Mouse (Mus musculus): ENCODE data around the gene Cgn.
A peak's percentile ranks its signal among the peaks of the same experiment; 100 is the strongest.

Gene Cgn

GRCm38 (mm10) chr3:94786367-94786835 is at the start of gene Cgn:
Gene Cgn, minus strand, starts transcription at chr3:94786492.
- DNase-seq: peak; percentile 95

GRCm38 (mm10) chr3:94835396-94835795 is 49.1 kb upstream of the Cgn start:
- DNase-seq: no peak

DNA sequence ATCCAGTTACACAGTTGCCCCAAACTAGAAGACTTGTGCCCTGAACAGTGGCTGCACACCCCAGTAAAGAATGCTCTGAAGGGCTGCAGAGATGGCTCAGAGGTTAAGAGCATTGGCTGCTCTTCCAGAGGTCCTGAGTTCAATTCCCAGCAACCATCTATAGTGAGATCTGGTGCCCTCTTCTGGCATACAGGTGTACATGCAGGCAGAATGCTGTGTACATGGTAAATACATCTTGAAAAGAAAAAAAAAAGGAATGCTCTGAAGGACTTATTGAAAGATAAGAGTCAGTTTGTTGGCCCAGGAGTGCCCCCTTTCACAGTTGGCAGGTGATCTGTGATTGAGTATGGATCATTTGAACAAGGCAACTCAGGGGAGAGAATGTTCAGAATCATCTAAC is 47.1 kb upstream of the Cgn start:
- no peak for DNase-seq

GRCm38 (mm10) chr3:94832701-94833100 is 46.4 kb upstream of the Cgn start:
- DNase-seq: no peak

DNA sequence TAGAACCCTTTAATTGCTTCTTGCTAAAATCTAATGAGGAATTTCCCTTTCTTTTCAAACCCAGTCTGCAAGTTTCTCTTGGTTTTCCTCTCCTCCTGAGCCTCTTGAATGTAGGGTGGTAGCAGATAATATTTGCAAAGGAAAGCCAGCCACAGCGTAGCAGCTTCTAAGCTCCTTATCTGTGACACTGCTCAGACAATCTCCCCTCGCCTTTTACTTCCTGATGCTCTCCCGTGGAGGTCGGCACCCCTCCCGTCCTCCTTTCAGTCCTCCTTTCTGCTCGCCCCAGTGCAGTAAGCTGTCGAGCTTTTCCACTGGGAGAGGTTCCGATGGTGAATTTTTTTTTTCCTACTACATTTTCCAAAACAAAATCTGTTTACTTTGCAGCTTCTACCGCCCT is 45.8 kb upstream of the Cgn start:
- no peak for DNase-seq

DNA sequence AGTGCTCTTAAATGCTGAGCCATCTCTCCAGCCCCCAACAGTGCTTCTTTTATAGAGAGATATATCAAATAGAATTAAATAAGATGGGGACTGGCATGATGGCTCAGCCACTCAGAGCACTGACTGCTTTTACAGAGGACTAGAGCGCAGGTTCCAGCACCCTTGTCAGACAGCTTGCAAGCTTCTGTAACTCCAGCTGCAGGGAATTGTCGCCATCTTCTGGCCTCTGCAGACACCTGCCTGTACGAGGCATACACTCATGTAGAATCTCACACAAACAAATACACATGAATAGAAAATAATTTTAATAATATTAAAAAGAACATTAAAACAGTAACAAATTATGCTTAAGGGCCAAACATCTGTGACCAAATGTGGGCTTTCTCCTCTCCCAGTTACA is 37.8 kb upstream of the Cgn start:
- DNase-seq: no peak

DNA sequence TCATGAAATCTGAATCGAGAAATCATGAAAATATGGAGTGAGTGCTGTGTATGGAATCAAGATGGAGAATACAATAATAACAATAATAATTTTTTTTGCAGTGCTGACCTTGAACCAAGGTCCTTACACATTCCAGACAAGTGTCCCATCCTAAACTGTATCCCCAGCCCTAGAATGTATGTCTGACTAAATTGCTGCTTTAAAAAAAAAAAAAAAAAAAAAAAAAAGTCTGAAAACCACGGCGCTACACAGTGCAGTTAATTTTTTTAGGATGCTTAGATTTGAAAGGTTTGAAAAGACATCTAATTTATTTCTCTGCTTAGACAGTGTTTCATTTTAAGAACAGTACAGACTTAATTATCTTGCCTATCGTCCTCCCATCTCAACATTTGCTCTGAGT is 35.8 kb upstream of the Cgn start:
- DNase-seq: no peak

DNA sequence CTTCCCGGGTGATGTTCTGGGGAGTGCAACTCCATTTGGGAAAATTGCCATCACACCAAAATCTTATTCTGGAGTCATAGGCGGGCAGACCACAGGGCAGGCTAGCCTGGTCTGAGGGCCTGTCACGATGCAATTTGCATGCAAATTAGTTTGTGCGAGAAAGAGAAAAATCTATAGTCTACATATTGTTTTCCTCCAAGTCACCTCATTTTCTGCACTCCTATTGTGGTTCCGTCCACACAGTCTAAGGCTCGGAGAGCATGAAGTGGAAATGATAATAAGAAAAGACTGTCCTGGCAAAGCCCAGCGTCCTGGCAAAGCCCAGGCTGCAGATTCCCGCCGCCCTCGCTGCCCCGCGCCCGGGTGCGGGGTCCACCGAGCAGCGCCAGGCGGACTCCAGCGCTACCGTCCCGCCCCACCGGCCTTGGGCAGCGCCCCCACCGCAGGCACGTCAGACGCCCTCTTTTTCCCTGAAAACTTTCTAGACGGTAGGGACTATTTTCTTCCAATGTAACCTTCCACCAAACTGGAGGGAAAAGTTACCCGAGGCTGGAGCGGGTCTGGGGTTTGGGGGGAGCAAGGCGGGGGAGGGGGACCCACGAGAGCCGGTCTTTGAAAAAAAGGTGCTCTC is 34.8 kb upstream of the Cgn start:
- DNase-seq: peak; percentile 49

- DNase-seq: no peak
Observed at GRCm38 (mm10) chr3:94819452-94820425, 33.4 kb upstream of the Cgn start.

- DNase-seq: no peak
Observed at GRCm38 (mm10) chr3:94817731-94818130, 31.4 kb upstream of the Cgn start.

DNA sequence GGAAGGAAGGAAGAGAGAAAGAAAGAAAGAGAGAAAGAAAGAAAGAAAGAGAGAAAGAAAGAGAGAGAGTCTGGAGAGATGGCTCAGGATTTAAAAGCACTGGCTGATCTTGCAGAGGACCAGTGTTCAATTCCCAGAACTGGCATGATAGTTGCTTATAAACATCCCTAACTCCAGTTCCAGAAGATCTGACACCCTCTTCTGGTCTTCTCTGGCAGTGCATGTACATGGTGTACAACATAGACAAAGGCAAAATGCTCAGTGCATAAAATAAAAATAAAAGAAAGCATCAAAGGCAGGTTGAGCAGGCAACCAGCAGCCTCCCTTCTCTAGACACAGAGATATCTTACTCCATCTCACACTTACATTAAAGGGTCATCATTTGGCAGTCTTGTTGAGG is 29.3 kb upstream of the Cgn start:
- DNase-seq: no peak

- no peak for DNase-seq
Observed at GRCm38 (mm10) chr3:94814663-94815062, 28.4 kb upstream of the Cgn start.

- no peak for DNase-seq
Observed at GRCm38 (mm10) chr3:94814063-94814462, 27.8 kb upstream of the Cgn start.

DNA sequence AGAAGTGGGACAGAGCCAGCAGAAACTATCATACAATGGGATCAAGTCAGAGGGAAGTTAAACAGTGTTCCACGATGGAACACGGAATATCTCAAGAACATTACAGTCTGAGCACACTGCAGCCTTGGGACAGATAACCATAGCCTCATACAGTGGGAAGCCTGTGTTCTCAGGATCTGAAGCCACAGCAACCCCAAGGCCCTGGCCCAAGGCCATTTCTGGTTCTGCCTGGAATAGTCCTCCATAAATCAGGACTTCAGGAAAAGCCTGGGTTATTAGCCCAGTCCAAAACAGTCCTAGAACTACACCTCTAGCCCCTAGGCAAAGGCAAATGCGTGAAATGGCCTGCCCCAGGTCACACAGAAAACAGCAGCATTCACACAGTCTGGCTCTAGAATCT is 27.4 kb upstream of the Cgn start:
- DNase-seq: no peak

GRCm38 (mm10) chr3:94811628-94812027 is 25.3 kb upstream of the Cgn start:
- DNase-seq: peak; percentile 58

GRCm38 (mm10) chr3:94808296-94808695 is 22.0 kb upstream of the Cgn start:
- DNase-seq: no peak

GRCm38 (mm10) chr3:94804976-94805375 is 18.7 kb upstream of the Cgn start:
- DNase-seq: no peak

- DNase-seq: no peak
Observed at GRCm38 (mm10) chr3:94804146-94804545, 17.9 kb upstream of the Cgn start.

DNA sequence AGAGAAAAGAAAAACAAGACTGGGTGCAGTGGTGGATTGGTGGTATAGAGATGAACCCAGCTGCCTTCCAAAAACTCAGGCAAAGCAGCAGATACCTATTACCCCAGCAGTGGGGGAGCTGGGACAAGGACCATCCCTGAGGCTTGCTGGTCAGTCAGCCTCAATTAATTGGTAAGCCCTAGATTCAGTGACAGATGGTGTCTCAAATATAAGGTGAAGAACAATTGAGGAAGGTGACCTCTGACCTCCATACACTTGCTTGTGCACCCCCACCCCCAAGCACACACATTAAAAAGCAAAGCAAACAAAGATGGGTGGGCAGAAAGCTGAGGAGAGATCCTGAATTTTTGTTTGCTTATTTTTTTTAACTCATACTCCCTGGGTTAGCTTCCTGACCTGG is 9.9 kb upstream of the Cgn start:
- no peak for DNase-seq

DNA sequence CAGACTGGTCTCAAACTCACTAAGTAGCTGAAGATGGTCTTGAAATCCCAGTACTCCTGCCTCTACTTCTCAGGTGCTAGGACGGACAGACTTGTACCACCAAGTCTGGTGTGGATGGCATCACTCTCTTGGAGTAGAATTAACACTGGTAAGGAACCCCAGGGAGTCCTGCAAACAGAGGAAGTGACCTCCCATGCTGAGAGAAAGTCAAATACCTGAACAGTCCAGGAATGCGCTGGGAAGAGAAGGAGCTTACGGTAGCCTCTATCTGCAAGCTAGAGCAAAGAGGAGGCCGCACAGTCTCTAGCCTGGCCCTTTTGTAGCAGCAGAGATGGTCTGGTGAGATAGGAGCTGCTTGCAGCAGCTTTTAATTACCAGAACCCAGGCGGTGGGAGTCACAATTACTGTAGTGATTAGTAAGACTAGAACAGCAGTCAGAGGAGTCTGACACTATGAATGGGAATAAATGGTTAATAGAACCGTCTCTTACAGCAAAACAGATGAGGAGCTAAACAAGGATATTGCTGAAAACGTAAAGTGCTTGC is 9.4 kb upstream of the Cgn start:
- DNase-seq: no peak

- DNase-seq: no peak
Observed at GRCm38 (mm10) chr3:94794359-94794758, 8.1 kb upstream of the Cgn start.

DNA sequence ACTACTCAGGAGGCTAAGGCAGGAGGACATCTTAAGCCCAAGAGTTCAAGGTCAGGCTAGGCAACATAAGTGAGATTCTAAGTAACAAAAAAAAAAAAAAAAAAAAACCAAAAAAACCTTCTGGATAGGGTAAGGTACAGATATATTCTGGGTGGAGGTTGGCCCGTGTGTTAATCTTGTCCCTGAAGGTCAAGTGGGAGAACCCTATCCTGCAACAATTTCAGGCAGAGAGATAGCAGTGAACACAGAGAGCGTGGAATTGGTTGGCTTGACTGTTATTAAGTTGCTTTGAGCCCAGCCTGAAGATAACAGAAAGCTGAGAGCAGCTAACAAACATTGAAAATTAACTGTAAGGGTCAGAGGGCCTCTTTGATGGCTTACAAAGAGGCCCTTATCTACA is 7.4 kb upstream of the Cgn start:
- no peak for DNase-seq

DNA sequence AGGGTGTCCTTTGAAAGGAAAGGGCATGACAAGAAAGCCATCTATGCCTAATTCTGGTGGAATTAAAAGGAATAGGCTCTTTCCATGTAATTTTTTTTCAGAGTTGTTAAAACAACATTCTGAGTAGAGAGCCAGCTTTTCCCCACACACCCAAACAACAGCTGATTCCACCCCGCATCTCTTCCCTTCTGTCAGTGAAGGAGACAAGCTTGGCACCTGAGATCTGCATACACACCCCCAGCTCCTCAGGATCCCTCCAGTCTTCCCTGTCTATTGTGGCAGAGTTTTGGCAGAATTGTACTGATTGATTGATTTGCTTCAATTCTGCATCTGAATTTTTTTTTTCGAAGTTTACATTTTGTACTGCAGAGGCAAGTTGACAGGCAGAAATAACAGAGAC is 6.0 kb upstream of the Cgn start:
- no peak for DNase-seq

- no peak for DNase-seq
Observed at GRCm38 (mm10) chr3:94789516-94789915, 3.2 kb upstream of the Cgn start.

All from lung, postnatal 36 days (tissue).